Mouse (Mus musculus) layer of hippocampus, postnatal 14 days (tissue): Measurements from ENCODE around the gene Tuft1. TPM values are rescaled to one million over a fixed set of nuclear protein-coding genes. Genes with fewer than 3 reads are reported as not detected.
A peak's percentile ranks its signal among the peaks of the same experiment; 100 is the strongest.

Experiments used
- DNase-seq, 2 experiments: peaks; one replicate each; pipeline ENCODE4 v3.0.0; 2021 to 2022; ENCODE audit warnings: low spot score in 2 of 2, mixed read lengths in 1 of 2
- total RNA-seq, 2 experiments: library from RNA; stranded (reverse); gene quantifications; 2 replicates each; pipeline ENCODE4 v1.2.3; 2021

Tuft1 gene
- total RNA-seq, 2 experiments from 2014 or later: 2.1 to 2.8 TPM

DNA sequence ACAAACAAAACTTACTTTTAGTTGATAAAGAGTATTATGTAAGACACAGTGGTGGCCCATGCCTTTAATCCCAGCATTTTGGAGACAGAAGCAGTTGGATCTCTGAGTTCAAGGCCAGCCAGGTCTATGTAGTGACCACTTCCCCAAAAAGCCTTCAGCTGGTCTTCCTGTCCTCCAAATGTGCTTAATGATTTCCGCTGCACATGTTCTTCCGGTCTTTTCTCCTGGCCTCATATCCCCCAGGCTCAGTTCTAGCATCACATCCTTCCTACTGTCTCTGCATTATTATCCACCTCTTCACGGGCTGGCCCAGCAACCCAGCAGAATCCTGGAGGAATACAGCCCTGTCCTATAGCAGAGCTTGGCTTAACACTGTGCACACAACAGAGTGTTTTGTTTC, 49.1 kb downstream of the Tuft1 start:
- DNase-seq: no peak

DNA sequence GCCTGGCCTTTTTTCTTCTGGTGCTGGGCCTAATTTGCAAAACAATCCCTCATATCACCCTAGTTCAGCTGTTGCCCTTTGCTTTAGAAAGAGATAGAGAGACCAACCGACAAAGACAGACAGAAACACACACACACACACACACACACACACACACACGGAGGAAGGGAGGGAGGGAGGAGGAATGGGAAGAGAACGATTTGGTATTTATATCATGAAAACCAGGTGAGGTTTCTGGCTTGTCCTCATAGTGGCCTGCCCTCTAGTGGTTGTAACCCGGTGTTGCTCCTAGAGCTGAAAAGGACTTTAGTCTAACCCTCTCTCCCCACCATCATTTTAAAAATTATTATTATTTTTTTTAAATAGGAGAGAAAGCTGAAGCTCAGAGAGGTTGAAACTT, 56.7 kb downstream of the Tuft1 start:
- DNase-seq: peak in 1 of 2 experiments; percentile 40

DNA sequence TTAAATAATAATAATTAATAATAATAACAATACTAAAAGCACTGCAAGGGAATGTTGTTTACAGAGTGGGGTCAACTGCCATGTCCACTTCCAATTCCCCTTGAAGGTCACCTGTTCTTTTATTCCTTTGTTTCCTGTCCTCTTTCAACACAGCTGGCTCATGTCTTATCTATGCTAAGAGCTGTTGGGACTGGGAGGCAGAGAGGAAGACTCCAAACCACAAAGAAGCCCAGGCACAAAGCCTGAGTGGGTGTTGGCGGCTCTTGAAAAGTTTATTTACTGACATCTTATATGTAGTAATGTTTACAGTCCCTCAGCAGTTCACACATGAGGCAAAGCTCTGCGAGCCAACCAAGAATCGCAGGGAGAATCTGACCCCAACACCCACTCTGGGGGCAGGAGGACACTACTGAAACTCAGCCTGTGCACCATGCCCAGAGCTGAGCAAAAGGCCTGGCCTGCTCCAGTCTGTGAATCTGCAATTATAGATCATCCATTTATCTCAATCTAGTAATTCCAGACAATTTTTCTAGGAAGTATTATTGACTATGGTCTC, 61.4 kb downstream of the Tuft1 start:
- DNase-seq: no peak

DNA sequence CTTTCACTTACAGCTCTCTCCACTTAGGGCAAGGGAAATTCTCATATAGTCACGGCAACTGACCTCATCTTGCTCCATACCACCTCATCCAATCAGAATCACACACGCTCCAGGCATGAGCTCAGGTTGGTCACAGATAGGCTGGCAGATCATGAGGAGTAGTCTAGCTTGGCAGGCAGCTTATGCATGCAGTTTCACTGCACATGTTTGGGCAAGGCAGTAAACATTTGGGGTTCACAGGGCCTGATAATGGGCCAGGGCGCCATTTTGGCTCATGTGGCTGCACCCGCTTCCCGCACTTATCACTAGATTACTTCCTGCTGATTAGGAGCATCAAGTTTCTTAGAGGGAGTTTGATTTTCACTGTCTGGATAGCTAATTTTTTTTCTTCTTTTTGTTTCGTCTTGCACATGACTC, 62.8 kb downstream of the Tuft1 start:
- DNase-seq: no peak

DNA sequence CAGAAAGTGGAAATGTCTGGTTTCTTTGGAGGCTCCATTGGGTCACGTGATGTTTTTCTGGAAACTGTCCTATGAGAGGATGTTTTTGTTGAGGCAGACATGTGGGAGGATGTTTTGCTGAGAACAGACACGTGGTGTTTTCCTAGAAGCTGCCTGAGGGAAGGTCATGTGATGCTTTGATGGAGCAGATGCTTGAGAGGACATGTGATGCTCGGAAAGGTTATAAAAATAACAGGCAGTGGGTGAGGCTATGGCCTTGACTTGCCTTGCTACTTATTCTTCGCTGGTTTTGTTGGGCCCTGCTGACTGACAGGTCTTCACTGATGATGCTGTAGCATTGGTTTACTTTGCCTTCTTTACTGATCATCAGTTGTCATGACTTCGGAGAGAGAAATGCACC, 67.6 kb downstream of the Tuft1 start:
- DNase-seq: no peak

DNA sequence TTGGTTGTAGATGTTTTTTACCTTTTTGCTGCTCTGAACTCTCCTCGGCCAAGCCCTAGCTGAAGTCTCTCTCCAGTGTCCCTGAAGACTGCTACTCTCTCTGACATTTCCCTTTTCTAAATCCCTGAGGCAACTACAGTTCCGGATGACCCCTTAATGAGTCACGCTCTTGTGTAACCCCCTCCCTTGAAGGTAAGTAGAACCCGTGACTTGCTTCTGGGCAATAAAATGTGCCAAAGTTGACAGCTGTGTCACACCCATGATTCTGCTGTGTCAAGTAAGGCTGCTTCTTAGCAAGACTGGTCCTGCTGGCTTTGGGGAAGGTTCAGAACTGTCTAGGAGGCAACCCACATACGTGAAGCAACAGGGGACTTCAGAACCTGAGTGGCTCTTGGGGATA, 70.7 kb downstream of the Tuft1 start:
- no peak for DNase-seq

DNA sequence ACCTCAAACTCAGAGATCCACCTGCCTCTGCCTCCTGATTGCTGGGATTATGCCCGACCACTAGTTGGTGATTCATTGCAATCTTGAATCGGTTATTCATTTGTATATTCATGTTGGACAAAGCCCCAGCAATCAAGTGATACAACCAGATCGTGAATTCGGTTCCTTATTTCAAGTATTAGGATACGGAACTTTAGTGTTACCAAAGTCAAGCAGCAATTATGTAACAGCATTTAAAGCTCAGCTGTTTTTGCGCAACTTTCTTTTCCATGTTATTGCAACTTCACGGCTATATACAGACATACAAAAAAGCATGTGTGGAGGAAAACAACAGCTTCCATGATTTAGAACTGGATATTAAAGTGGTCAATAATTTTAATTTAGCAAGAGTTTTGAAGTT, 75.7 kb downstream of the Tuft1 start:
- DNase-seq: no peak

DNA sequence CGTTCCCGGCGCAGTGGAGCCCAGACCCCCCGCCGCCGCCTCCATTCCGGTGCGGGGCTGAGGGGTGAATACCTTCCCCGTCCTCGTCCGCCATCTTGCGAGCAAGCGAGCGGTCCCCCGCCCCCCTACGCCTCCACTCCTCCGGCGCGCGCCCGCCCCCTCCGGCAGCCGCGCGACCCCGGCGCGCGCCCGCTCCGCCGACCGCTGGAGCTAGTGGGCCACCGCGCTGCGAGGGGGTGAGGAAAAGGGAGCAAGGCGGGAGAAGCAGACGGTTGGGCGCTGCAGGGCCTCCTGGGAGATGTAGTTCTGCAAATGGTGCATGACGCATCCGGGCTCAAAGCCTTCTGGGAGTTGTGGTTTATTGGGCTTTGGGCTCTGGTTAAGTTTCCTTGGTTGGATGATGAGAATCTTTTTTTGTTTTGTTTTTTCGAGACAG, 76.2 kb downstream of the Tuft1 start, which contains the start of gene Snx27:
Gene Snx27 (minus strand): TSS at position 261 of the 436 bp plus-strand sequence.
- DNase-seq: peak; percentile 85 to 96

DNA sequence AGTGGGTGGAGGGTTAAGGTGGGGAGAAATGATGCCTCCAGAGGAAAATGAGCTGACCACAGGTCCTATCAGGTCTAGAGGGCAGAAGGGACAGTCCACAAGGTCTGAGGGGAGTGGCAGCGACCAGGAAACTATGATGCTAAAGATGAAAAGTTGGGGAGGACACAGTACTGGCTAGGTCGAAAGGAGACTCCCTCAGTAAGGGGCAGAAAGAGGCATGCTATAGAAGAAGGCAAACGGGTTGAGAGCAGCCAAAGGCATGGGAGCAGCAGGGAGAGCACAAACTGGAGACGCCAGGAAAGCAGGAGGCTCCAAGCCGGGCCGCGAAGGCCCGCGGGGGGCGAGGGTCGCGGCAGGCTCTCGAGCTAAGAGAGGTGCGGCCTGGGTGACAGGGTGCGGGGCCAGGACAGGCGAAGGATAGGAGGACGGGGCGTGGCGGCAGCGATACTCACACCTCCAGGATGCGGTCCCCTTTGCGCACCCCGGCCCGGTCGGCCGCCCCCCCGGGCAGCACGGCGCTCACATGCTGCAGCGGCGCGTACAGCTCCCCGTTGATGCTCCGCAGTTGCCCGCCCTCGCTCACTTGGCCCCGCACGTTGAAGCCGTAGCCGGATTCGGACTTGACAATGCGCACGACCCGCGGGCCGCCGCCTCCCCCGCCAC, 76.7 kb downstream of the Tuft1 start:
- no peak for DNase-seq

DNA sequence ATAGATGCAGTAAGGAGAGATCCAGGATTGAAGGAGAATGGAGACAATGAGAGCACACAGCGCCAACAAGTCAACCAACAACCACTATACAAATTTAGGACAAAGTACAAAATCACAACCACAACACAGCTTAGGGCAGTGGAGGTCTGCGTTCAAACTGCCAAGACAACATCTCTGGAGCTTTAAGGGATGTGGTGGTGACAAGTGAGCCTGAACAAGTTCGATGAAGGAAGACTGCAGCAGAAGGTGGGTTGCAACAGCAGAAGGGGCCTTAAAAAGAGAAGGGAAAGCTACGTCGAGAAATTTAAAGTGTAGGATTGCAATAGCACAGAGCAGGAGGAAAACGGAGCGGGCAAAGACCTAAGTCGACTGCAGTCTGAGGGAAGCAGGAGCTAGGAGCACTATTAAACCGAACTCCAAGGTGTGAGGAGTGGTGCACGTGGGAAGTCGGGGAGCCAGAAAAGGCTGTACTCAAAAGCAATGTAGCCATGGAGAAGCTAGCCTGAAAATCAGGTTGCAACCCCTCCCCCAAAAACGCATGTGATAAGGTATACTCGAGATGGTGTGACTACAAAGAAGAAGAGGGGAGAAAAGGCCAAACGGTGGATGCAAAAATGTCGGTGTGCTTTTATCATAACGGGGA, 77.4 kb downstream of the Tuft1 start:
- peak; percentile 12 to 31 for DNase-seq

DNA sequence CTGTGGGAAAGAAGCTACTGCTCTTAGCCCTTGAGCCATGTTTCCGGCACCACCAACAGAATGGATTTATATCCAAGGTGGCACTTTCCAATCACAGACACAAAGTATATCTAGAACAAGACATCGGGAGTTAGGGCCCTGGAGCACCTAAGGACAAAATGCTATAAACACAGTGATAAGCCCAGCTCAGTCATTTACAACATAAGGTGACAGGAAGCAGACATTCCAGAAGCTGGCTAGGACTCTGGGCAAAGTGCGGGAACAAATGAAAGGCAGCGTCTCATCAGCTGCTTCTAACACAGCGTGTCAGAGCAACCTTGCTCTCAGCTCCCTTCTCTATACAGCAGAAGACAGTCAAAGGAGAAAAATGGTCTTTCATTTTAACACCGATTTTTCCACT, 84.2 kb downstream of the Tuft1 start:
- DNase-seq: no peak

DNA sequence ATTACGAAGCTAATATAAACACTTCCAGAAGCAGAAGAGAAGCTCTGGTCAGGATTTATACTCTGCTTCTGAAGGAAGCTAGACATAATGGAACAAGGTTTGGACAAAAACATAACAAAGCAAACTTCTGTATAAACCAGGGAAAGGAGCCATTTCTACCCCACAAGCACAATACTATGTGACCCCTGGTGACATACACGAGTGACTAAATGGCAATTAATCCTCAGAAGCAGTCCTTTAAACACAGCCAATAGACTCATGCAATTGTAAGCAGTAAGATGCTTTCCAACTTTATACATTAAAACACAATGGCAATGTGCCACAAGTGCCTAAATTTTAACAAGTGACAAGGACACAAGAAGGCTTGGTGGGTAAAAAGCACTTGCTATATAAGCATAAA, 91.4 kb downstream of the Tuft1 start:
- DNase-seq: no peak

DNA sequence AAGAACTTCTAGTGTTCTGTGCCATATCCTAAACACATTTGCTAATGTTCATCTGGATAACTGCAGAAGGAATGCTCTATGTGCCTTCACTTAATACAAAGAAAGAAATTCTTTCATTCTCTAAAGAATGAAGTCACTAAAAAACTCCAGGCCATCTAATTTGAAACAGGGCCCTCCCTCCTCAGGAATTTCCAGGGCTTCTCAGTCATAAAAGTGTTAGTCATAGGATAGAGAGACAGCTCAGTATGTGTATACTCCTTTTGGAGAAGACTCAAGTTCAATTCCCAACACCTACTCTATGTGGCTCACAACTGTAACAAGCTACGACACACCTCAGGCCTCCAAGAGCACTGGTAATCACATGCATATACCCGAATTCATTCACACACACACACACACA, 93.1 kb downstream of the Tuft1 start:
- DNase-seq: no peak

DNA sequence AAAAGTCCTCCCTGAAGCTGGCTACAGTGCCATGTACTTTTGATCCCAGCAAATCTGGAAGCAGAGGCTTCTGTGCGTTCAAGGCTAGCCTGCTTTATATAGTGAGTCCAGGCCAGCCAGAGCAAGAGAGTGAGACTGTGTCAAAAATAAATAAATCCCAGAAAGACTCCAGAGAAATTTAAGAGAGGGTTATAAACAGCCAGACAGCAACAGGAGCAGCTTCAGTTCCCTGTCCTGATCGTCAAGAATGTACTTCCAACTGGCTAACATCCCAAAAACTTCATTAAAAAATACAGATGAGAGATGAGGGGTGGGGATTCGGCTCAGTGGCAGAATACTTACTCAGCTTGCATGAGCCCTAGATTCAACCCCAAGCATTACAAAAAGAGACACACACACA, 93.5 kb downstream of the Tuft1 start:
- DNase-seq: no peak

DNA sequence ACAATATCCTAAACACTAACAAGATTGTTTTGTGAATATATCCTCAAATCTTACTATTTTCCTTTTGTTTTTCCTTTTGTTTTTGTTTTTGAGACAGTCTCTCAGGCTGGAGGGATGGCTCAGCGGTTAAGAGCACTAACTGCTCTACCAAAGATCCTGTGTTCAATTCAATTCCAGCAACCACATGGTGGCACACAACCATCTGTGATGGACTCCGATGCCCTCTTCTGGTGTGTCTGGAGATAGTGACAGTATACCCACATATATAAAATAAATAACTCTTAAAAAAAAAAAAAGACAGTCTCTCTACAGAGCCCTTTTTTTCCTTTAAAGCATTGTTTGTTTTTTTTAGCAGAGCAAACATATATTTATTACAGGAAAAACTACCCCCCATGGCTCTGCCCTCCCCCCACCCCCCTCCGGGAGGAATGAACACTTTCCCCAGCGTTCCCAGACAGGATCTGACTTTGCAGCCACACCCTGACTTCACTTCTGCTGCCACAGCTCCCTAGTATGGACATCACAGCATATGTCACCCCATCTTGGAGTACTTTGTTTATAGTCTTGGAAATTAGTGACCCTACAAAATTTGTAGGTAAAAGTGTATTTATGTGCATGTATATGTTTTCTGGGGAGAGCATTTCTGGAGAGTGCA, 94.2 kb downstream of the Tuft1 start:
- no peak for DNase-seq

DNA sequence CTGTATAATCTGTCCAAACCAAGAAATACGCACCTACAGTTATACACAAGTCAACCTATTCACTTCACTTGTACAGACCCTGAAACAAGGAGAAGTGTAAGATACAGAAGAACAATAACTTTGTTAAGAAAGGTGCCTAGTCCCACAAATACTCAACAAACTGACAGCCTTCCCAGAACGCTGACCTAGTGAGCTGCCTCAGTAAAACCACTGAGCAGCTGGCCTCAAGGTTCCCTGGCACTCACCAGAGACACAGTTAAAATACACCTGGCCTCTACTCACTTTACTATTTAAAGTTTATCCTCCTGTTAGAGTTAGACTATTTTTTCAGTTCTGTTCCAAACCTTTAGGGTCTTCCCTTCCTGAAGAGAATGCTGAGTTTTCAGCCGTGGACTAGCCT, 95.5 kb downstream of the Tuft1 start:
- DNase-seq: no peak

Other genes starting within 250 kb of the Tuft1 start
- gene Tdrkh, start 245.6 kb downstream of the Tuft1 start, total RNA-seq: 10 to 100 TPM; 44.7 to 46.4 TPM
- gene Mrpl9, start 215.6 kb downstream of the Tuft1 start, total RNA-seq: 10 to 100 TPM; 42.8 TPM
- under 1 TPM in 1 of 2 experiments, not detected in 1; 0.41 TPM for gene Oaz3, start 215.0 kb downstream of the Tuft1 start, total RNA-seq
- 100 to 1,000 TPM; 205 to 208 TPM for gene Celf3, start 180.6 kb downstream of the Tuft1 start, total RNA-seq
- 1 to 10 TPM; 6.0 to 7.1 TPM for gene Riiad1, start 178.5 kb downstream of the Tuft1 start, total RNA-seq
- gene Snx27, start 76.2 kb downstream of the Tuft1 start, total RNA-seq: 10 to 100 TPM; 87.5 to 99.1 TPM
- not detected for gene Gm10972, start 15.8 kb downstream of the Tuft1 start, total RNA-seq
- gene Selenbp2, start 34.7 kb upstream of the Tuft1 start, total RNA-seq: 1 to 10 TPM in 1 of 2 experiments, not detected in 1; 1.8 TPM
- gene Cgn, start 127.6 kb upstream of the Tuft1 start, total RNA-seq: 1 to 10 TPM; 3.3 to 3.5 TPM
- 10 to 100 TPM; 52.0 to 53.3 TPM for gene Pogz, start 178.7 kb upstream of the Tuft1 start, total RNA-seq
- gene Psmb4, start 228.1 kb upstream of the Tuft1 start, total RNA-seq: 100 to 1,000 TPM; 271 to 301 TPM